Mouse (Mus musculus): Measurements from ENCODE around the gene Gm9837. TPM values are rescaled to one million over a fixed set of nuclear protein-coding genes. Genes with fewer than 3 reads are reported as not detected.
A peak's percentile ranks its signal among the peaks of the same experiment; 100 is the strongest.

Gene Gm9837
- under 1 TPM in 1 of 2 experiments, not detected in 1; 0.62 TPM for total RNA-seq (2021)
- long read RNA-seq = 0 reads

DNA sequence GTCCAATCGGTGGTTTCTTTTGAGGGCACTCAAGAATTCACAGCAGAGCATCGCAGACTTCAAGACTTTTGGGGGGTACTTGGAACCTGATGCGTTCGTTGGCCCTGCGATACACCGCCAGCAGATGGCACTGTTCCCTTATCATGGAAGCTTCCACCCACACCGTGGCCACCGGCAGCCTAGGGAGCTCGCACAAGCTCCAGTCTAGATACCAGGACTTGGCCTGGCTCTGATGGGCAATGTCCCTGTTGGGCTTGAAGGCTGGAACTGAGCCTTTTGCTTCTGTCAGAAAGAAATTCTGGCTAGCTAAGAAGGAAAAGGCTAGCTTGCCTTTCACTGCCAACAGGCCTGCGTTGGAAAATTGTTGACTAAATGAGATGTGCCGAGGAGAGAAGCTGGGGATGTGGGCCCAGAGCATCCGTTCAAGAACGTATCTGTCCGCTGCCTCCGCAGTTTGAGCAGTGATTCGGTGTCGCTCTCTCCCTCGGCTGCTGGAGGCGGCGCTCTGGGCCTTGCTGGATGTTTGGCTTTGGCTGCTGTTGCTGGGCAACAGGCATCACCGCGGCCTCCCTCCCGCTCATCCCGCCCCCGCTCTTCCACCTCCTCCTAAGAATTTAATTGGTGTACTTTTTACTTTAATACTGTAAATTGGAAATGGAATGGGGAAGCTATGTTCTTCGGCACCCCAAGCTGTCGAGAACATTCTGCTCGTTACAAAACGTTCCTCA is at the start of gene Gm9837:
Gene Gm9837 (minus strand): TSS at position 512 of the 728 bp plus-strand sequence.
- peak; percentile 93 to 97 for DNase-seq (ENCODE audit: low spot score in 2 of 2)

DNA sequence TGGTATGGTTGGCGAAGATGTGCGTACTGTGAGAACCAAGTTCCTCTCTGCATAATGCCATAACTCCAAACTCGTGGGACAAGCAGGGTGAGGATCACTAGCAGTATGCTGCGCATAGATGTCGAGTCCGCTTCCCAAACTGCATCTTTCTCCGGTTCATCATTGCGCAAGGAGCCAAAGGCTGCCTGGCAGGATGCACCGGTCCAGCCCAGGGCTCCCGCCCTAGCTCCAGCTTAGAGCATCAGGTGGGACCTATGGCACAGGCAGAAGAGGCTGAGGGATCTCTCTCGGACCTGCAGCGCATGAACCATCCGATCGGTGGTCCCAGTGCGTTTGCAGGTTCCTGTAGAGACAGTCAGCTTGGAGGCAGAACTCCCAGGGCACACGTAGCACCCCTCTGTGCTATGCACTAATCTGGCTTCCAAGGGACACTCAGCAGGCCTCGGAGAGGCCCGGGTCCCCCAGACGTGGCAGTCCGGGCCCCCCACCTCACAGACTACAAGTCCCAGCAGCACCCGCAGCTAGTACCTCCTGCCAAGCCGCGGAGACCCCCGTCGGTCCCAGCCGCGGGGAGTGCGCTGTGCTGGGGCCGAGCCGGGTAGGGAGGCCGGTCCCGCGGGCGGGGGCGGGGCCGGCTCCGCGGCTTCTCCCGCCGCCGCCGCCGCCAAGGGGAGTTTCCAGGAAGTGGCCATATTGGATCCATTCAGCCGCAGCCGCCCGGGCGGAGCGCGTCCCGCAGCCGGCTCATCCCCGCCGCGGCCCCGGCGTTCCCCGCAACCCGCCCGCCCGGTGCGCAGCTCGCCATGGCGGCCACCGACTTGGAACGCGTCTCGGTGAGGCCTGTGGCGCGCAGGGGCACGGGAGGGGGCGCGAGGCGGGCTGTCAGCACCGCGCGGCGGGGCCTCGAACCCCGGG is 49.2 kb upstream of the Gm9837 start, which contains the start of gene Sept8:
Gene Sept8 (plus strand): TSS at position 51 of the 915 bp plus-strand sequence.
- DNase-seq (ENCODE audit: low spot score in 2 of 2) = peak; percentile 64 to 69

DNA sequence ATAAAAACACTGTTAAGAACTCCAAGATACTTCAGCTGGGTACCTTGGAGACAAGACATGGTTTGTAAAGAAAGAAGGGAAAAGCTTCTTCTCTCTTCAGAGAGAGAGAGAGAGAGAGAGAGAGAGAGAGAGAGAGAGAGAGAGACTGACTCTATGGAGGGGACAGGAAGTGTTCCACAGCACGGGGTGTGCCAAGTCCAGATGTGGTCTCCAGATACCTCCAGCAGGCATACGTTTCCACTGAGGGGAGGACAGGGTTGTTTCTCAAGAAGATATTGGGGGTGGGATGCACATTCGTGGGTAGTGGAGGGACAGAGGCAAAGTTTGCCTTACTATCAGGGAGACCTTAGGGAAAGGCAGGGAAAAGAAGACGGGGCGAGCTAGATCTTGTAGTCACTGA is 48.5 kb upstream of the Gm9837 start:
- DNase-seq (ENCODE audit: low spot score in 2 of 2) = no peak

DNA sequence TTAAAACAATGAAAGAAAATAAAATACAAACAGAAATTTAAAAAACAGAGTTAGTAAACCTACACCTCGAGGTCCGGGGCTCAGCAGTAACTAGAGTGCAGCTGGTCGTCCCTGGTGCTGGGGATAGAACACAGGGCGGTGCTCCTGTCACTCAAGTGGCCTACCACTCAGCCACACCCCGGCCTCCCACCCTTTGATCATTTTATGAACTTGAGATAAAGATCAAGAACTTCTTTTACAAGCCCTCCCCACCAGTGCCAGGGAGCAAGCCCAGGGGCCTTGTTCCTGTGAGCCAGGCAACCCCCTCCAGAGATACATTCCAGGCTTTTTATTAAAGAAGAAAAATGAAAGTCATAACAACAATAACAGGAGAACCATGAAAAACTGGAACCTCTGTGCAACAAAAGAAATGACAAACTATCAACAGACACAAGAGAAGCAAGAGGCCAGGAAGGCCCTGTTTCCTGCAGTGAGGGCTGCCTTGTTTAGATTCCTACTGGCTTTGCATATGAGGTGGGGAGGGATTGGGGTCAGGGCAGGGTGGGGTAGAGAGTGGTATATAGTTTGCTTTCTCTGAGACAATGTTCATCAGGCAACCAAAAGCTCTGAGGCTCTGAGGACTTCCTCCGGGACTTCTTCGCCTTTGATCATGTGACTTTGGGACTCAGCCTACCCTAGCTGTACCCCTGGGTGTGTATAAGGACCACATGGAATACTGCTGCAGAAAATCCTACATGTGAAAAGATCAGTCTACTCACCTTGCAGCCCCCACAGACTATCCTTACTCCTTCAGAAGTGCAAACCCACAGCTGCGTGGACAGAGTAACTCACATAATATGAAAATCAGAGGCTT is 46.7 kb upstream of the Gm9837 start:
- DNase-seq (ENCODE audit: low spot score in 2 of 2) = no peak

DNA sequence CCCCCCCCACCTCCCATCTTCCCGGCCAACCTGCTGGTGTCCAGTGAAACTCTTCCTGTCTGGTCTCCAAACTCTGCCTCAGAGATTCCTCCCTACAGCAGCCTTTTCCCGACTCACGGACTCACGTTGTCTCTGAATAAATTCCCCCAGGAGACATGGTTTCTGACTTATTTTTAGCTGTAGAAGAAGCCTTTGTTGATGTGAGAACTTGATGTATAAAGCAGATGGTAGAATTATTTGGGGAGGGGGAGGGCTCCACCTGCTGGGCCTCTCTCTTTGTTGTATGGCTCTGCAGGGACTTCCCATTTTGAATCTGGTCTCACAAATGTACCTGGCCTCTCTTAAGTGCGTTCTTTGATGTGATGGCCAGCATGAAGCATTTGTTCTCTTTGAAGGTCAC is 40.1 kb upstream of the Gm9837 start:
- DNase-seq (ENCODE audit: low spot score in 2 of 2) = no peak

DNA sequence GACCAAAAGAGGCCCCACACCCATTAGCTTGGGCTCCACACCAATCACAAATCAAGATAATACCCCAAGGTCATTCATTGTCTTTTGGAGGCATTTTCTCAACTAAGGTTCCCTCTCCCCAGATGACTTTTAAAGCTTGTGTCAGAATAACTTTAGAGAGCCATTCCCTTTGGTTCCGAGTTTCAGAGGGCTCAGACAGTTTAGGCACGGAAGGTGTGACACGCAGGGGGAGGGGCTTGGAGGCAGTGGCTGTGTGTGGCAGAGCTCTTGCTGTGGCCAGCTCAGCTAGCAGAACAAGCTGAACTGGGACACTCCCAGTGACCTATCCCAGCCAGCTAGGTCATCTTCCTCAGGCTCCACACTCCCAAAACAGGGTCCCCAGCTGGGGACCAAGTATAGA is 38.3 kb upstream of the Gm9837 start:
- no peak for DNase-seq (ENCODE audit: low spot score in 2 of 2)

DNA sequence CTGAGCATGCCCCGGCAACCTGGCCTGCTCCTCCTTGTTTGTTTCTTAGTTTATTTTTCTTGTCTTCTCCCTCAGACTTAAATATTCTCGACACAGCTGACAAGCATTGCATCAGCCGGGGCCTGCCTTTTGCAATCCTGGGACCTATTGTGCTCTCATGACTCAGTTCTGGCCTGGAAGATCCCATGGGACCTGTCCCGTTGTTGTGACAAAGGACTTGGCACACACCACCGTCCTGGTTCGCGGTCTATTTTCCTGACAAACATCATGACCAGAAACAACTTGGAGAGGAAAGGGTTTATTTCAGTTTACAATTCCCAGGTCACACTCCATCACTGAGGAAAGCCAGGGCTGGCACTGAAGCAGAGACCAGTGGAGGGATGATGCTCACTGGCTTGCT is 37.9 kb upstream of the Gm9837 start:
- DNase-seq (ENCODE audit: low spot score in 2 of 2) = no peak

DNA sequence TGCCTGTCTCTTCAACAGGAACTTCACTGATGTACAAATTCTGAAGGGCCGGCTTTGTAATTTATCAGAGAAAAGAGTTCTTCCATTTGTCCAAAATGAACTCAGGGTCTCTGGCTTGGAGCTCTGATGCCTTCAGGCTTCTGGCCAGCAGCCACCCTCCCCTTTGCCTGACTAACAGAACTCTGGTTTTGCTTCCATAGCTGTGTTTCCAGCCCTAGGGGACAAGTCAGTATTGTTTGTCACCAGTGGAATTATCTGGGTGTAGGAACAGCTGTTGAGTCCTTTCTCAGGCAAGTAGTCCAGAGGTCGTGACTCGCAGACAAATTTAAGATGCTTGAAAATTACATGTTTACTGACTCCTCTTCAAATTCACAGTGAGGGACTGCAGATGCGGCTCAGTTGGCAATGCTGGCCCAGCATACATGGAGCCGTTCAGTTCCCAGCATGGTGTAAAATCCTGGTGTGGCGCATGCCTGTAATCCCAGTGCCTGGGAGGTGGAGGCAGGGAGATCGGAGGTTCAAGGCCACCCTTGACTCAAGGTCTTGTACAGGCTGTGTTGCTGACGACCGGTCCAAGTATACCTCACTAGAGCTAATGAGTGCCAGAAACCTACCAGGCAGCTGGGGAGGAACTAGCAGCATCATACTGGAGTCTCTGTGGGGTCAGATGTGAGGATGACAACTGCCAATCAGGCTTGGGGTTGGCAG is 37.0 kb upstream of the Gm9837 start:
- no peak for DNase-seq (ENCODE audit: low spot score in 2 of 2)

DNA sequence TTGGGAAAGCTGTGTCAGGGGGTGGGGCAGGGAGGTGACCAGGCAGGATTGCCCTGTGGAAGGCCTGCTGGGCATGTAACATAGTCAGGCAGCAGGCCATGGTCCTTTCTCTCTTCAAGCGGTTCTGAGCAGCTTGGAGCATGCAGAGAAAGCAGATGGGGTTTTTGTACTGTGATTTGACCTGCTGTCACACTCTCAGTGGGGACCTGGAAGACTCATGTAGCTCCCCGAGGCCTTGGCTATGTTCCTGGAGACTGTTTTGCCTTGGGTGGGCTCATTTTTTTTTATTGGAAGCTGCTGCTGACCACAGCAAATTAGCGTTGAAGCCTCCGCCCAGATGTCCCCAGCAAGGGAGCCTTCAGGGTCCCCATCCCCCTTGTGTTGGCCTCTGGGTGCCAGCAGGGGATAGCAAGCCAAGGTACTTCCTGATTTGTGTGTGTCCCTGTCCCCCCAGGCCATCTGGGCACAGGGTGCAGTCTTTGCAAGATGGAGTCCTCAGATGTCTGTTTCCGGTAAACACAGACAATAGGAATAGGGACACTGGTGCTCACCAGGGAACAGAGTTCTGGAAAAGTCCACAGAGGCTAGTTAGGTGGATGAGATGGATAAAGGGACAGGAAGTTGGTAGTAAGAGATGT is 34.9 kb upstream of the Gm9837 start:
- no peak for DNase-seq (ENCODE audit: low spot score in 2 of 2)

DNA sequence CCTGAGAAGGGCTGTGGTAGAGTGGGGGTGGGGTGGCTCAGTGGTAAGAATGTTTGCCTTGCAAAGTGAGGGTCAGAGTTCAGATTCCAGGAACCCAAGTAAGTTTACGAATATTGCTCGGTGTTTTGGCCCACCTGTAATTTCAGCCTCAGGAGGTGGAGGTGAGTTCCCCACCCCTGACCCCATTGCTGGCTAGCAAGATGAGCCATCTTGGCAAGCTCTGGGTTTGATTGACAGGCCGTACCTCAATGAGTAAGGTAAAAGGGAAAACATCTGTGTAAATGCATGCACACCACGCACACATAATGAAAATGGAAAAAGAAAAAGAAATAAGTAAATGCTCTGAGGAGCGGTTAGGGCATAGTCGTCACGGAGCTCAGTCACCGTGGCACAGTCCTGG is 34.1 kb upstream of the Gm9837 start:
- DNase-seq (ENCODE audit: low spot score in 2 of 2) = no peak

DNA sequence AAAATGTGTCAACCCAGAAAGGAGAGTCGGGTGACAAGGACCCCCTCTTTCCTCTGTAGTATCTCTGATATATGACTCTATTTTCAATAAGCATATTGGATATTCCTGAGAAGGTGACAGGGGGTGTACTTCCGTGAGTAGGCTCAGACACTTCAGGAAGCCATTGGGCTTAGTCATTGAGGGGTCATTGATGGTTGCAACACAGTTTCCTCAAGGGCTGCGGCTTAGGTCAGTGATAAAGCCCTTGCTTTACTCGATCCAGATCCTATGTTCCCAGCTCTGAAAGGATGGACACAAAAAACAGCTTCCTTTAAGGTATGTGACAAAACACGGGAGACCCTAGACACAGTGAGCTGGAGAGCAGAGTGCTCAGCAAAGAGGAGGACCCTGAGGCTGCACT is 33.5 kb upstream of the Gm9837 start:
- DNase-seq (ENCODE audit: low spot score in 2 of 2) = no peak

DNA sequence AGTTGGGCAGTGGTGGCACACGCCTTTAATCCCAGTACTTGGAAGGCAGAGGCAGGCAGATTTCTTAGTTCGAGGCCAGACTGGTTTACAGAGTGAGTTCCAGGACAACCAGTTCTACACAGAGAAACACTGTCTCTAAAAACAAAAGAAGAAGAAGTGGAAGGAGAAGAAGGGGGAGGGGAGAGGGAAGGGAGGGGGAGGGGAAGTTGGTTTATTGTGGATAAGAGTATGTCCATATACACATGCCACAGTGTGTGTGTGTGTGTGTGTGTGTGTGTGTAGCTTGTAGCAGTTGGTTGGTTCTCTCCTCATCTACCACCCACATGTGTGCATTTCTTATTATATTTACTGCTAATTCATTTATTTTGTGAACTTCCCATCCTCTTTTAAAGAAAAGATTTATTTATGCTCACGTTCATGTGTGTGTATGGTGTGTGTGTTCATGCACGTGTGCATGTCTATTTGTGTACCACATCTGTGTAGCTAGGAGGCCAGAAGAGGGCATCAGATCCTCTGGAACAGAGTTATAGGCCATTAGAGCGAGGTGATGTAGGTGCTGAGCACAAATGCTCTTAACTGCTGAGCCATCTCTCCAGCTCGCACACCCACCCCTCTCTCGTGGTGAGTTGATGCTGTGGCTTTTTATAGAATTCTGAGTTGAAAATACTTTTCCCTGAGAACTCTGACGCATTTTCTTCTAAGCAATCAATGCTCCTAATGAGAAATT is 31.9 kb upstream of the Gm9837 start:
- DNase-seq (ENCODE audit: low spot score in 2 of 2) = no peak

DNA sequence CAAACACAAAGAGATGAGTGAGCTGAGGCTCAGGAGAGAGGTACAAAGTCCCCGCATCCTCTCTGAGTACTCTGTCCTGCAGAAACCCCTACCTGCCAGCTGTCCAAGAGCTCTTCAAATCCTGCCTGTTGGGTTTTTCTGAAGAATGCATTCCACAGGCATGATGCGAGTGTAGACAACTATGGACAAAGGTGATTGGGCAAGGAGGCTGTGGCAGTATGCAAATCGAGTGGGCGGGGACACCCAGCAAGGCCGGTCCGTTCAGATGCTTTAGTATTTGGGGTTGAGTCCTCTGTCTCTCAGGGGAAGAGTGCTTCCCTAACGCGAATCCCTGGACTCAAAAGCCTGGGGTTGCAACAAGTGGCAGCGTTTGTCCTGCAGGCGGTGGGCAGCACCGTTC is 30.3 kb upstream of the Gm9837 start:
- DNase-seq (ENCODE audit: low spot score in 2 of 2) = no peak

DNA sequence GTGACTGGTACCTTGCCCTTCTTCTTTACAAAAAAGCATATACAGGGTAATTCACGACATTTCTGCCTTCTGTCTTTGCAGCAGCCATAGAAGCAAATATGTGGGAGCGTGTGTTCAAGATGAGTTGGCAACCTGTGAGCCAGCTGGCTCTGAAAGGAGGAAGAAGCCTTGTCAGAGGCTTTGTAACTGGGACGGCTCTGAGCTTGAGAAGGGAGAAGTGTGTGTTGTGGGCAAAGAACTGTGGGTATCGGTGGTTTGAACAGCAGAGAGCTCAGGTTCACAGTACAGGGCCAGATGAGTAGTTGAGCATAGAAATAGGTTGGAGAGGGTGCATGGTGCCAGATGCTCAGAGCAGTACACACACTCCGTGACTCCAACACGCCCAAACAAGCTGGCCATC is 26.7 kb upstream of the Gm9837 start:
- DNase-seq (ENCODE audit: low spot score in 2 of 2) = peak; percentile 43 to 69

DNA sequence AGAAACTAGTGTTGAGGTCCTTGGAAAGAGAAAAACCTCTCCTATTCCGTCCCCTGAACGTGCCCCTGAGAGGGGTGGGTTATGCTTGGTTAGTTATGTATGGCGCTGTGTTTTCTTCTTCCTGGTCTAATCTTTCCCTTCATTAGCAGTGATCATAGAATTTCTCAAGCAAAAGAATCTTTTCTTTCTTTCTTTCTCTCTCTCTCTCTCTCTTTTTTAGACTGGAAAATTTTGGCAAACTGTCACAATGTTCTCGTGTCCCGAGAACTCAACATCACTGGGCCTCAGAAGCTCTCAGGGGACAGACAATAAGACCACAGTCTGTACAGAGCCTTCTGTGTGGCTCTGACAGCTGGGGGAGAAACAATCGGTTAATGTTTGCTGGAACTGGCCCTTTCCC is 25.1 kb upstream of the Gm9837 start:
- no peak for DNase-seq (ENCODE audit: low spot score in 2 of 2)

DNA sequence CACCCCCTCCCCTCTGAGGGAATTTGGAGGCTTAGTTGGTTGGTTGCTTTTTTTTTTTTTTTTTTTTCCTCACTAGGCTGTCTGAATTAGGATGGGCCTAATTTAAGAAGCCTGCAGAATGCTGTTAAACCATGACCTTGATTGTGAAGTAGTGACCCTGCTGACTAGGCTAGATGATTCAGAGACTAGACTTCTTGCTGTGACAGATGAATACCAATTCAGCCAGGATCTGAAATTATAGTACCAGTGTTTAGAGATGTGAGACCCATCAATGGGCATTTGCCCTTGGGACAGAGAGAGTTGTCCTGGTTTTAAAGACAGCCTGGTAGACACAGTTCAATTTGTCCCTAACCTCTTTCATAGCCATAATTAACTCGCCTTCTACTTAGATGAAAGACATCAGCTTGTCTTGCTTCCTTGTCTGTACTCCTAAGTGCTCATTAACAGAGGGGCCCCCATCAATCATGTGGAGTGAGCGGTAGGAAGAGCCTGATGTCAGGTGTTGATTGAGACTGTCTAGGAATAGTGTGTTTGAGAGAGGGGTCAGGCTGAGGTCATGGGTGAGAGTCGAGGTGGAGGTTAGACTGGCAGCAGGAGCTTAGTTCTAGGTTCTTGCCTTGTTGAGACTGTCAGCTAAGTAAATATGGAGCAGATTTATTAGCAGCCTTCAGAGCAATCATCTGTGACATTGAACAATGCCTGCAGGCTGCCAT is 23.1 kb upstream of the Gm9837 start:
- no peak for DNase-seq (ENCODE audit: low spot score in 2 of 2)

DNA sequence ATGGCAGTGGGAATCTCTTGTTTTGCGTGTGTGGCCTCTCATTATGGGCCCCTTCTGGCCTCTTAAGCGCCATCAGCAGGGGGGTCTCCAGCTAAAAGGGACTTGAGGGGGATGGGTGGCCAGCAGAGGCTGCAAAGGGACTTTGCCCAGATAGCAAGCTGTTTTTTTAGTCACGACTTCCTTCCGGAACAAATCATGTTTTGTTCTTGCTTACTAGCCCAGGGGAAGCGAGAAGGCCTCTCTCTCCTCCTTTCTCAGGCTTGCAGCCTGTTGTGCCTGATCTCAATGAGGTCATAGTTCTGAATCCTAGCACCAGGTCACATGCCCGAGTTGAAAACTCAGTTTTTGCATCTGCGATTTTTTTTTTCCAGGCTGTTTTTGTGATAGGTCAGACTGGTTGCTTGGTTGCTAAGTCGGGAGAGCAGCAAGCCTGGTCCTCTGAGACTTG is 21.7 kb upstream of the Gm9837 start:
- no peak for DNase-seq (ENCODE audit: low spot score in 2 of 2)

DNA sequence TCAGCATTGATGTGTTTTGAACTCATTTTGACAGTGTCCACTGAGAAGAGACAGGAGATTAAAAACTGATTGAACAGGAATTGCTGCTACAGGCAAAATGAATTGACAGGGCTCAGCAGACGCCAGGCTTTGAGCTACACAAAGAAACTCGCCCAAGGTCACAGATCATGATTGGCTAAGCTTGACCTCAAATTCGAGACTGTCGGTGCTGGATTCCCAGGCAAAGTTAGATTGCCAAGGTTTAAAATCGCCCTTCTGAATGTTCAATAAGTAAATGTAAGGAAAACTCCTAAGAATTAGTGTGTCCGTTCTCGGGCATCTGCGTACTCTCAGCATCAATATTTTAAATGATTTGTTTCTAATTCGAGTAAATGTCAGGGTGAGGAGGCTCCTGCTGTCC is 19.1 kb upstream of the Gm9837 start:
- no peak for DNase-seq (ENCODE audit: low spot score in 2 of 2)

DNA sequence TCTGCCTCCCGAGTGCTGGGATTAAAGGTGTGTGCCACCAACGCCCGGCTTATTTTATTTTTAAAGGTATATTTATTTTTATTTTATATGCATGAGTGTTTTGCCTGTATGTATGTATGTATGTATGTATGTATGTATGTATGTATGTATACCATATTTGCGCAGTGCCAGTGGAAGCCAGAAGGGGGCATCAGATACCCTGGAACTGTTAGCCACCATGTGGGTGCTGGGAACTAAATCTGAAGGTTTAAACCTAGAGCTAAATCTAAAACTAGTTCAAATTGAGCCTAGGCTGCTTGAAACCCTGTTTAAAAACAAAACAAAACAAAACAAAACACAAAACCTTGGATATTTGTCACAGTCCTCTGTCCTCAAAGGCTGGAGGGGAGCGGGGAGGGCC is 18.7 kb upstream of the Gm9837 start:
- no peak for DNase-seq (ENCODE audit: low spot score in 2 of 2)
